Mouse (Mus musculus) layer of hippocampus, adult 9-10 months (tissue): Measurements from ENCODE around the gene Psenen.

ENCODE experiments used
- DNase-seq: peaks from one replicate; pipeline ENCODE4 v3.0.0; 2022; ENCODE audit warnings: low spot score

The Psenen gene

GRCm38 (mm10) chr7:30553810-30554584 lies 9.4 kb downstream of the Psenen start:
- DNase-seq, result no peak

- no peak for DNase-seq
Measured at GRCm38 (mm10) chr7:30553021-30553589, 10.3 kb downstream of the Psenen start.

- peak; percentile 97 for DNase-seq
Measured at GRCm38 (mm10) chr7:30552102-30553020, 11.1 kb downstream of the Psenen start, which contains the start of the genes Hspb6 and Proser3. TSS of gene Hspb6 (plus strand) at chr7:30552178. TSS of gene Proser3 (minus strand) at chr7:30552299.

GRCm38 (mm10) chr7:30551445-30552101 lies 11.9 kb downstream of the Psenen start:
- DNase-seq, result peak; percentile 81

- no peak for DNase-seq
Measured at GRCm38 (mm10) chr7:30550603-30551002, 12.8 kb downstream of the Psenen start.

- DNase-seq, result no peak
Measured at GRCm38 (mm10) chr7:30549880-30550279, 13.5 kb downstream of the Psenen start.

GRCm38 (mm10) chr7:30544327-30544726 lies 19.1 kb downstream of the Psenen start:
- DNase-seq, result no peak

- no peak for DNase-seq
Measured at GRCm38 (mm10) chr7:30540572-30540971, 22.9 kb downstream of the Psenen start.

- peak; percentile 93 for DNase-seq
Measured at GRCm38 (mm10) chr7:30534633-30535577, 28.5 kb downstream of the Psenen start, which contains the start of gene Arhgap33. TSS of gene Arhgap33 (minus strand) at chr7:30535060.

GRCm38 (mm10) chr7:30533941-30534632 lies 29.3 kb downstream of the Psenen start:
- no peak for DNase-seq

GRCm38 (mm10) chr7:30532931-30533330 lies 30.5 kb downstream of the Psenen start:
- DNase-seq, result no peak

GRCm38 (mm10) chr7:30531291-30531815 lies 32.1 kb downstream of the Psenen start:
- DNase-seq, result no peak

GRCm38 (mm10) chr7:30526981-30527380 lies 36.4 kb downstream of the Psenen start:
- no peak for DNase-seq

GRCm38 (mm10) chr7:30526399-30526798 lies 37.0 kb downstream of the Psenen start:
- DNase-seq, result no peak

- DNase-seq, result no peak
Measured at GRCm38 (mm10) chr7:30525954-30526353, 37.5 kb downstream of the Psenen start.

GRCm38 (mm10) chr7:30524487-30524886 lies 38.9 kb downstream of the Psenen start:
- DNase-seq, result no peak

- no peak for DNase-seq
Measured at GRCm38 (mm10) chr7:30522871-30523270, 40.6 kb downstream of the Psenen start.

- DNase-seq, result no peak
Measured at GRCm38 (mm10) chr7:30520856-30521255, 42.6 kb downstream of the Psenen start.

- no peak for DNase-seq
Measured at GRCm38 (mm10) chr7:30520396-30520795, 43.0 kb downstream of the Psenen start.

GRCm38 (mm10) chr7:30518325-30518724 lies 45.1 kb downstream of the Psenen start:
- no peak for DNase-seq
